Mouse (Mus musculus) embryonic facial prominence, embryonic 15.5 days (tissue): ENCODE measurements around the gene Kdf1. TPM values are rescaled to one million over a fixed set of nuclear protein-coding genes. Genes with fewer than 3 reads are reported as not detected.
"Not testable (repeated sequence)": the region's sequence is repeated elsewhere in the genome, so short reads cannot be mapped to it uniquely, and the experiment has no call there.

Experiments used
- ATAC-seq: fragments of 200-750 bp; cut with Nextera tagmentation; 2 replicates; pipeline ENCODE4 v1.8.0; 2017; ENCODE audit warnings: low read depth, moderate TSS enrichment; ENCODE audit not compliant: insufficient number of reproducible peaks, low FRiP score, low TSS enrichment
- H3K27ac ChIP-seq: fragments of 300-500 bp; sonication (generic); replicated peaks from 2 replicates; pipeline ENCODE4 v1.5.1; 2015; ENCODE audit warnings: mild to moderate bottlenecking, inconsistent platforms
- H3K27me3 ChIP-seq: fragments of 300-500 bp; sonication (generic); 2 replicates; pipeline ENCODE4 v1.6.1; 2015; ENCODE audit warnings: inconsistent platforms
- H3K36me3 ChIP-seq: fragments of 300-500 bp; sonication (generic); 2 replicates; pipeline ENCODE4 v1.6.1; 2015; ENCODE audit warnings: mild to moderate bottlenecking, inconsistent platforms
- H3K4me1 ChIP-seq: fragments of 300-500 bp; sonication (generic); 2 replicates; pipeline ENCODE4 v1.6.1; 2015; ENCODE audit warnings: inconsistent platforms
- H3K4me2 ChIP-seq: fragments of 300-500 bp; sonication (generic); replicated peaks from 2 replicates; pipeline ENCODE4 v1.6.1; 2015; ENCODE audit warnings: mild to moderate bottlenecking, inconsistent platforms
- H3K4me3 ChIP-seq: fragments of 300-500 bp; sonication (generic); replicated peaks from 2 replicates; pipeline ENCODE4 v1.5.1; 2015; ENCODE audit warnings: mild to moderate bottlenecking, inconsistent platforms
- H3K9ac ChIP-seq: fragments of 300-500 bp; sonication (generic); 2 replicates; pipeline ENCODE4 v1.6.1; 2015; ENCODE audit warnings: inconsistent platforms
- H3K9me3 ChIP-seq: fragments of 300-500 bp; sonication (generic); replicated peaks from 2 replicates; pipeline ENCODE4 v1.6.1; 2016; ENCODE audit warnings: inconsistent platforms
- WGBS: fragments of 180-500 bp; shearing (Covaris S2); methylation state at CpG from one replicate; pipeline ENCODE4 v1.1.7; 2015; 5-methylcytosine and 5-hydroxymethylcytosine counted together
- polyA plus RNA-seq: library from polyadenylated mRNA; unstranded; fragments of >200 nt; fragmentation: Nextera tagmentation; extraction: Ambion mirVana; gene quantifications from 2 replicates; pipeline ENCODE4 v1.2.1, GENCODE M21; 2015

Gene Kdf1
- polyA plus RNA-seq, 1 experiment from 2014 or later: 30.2 TPM

- Histone ChIP-seq H3K36me3 (no peaks in the 10 kb centered on the region), H3K27me3 (peaks cover 69% of the 10 kb centered on the region), H3K9me3 (no peaks in the 10 kb centered on the region), H3K27ac (no peak overlapping the region), H3K9ac (peak overlapping the region; percentile 36), H3K4me3 (peak overlapping the region; percentile 56), H3K4me2 (peak overlapping the region; percentile 99), H3K4me1 (peaks cover 28% of the 10 kb centered on the region)
- no peak for ATAC-seq
- under 1% methylated on average over 65 of the region's 70 CpGs for WGBS
Observed at GRCm38 (mm10) chr4:133497461-133498159, 21.2 kb upstream of the Kdf1 start.

GRCm38 (mm10) chr4:133498160-133498724 is 20.5 kb upstream of the Kdf1 start, which contains the start of gene Trnp1:
Gene Trnp1, minus strand, starts transcription at chr4:133498550.
- Histone ChIP-seq H3K27me3 (peaks cover 70% of the 10 kb centered on the region), H3K4me3 (peak within 1 kb of the TSS; percentile 56), H3K4me2 (peak within 1 kb of the TSS; percentile 99), H3K36me3 (no peaks in the 10 kb centered on the region), H3K27ac (no peak within 1 kb of the TSS), H3K9ac (peak within 1 kb of the TSS; percentile 36), H3K4me1 (peaks cover 28% of the 10 kb centered on the region), H3K9me3 (no peaks in the 10 kb centered on the region)
- 1% methylated on average over 37 of the region's 53 CpGs for WGBS
- peak; percentile 82 for ATAC-seq

- H3K4me3 ChIP-seq: no peak overlapping the region
- 49% methylated on average over 7 of the region's 7 CpGs for WGBS
- H3K9me3 ChIP-seq: no peaks in the 10 kb centered on the region
- peaks cover 21% of the 10 kb centered on the region for H3K4me1 ChIP-seq
- no peak overlapping the region for H3K9ac ChIP-seq
- H3K4me2 ChIP-seq: no peak overlapping the region
- H3K27ac ChIP-seq: no peak overlapping the region
- H3K36me3 ChIP-seq: no peaks in the 10 kb centered on the region
- H3K27me3 ChIP-seq: peaks cover 74% of the 10 kb centered on the region
- ATAC-seq: no peak
Observed at GRCm38 (mm10) chr4:133501514-133501913, 17.2 kb upstream of the Kdf1 start.

GRCm38 (mm10) chr4:133504300-133504699 is 14.5 kb upstream of the Kdf1 start:
- 39% methylated on average over 5 of the region's 5 CpGs for WGBS
- H3K27ac ChIP-seq: no peak overlapping the region

GRCm38 (mm10) chr4:133504755-133505485 is 13.8 kb upstream of the Kdf1 start:
- Histone ChIP-seq H3K27me3 (peaks cover 50% of the 10 kb centered on the region), H3K4me2 (no peak overlapping the region), H3K36me3 (no peaks in the 10 kb centered on the region), H3K27ac (no peak overlapping the region), H3K4me3 (no peak overlapping the region), H3K9me3 (no peaks in the 10 kb centered on the region), H3K4me1 (no peaks in the 10 kb centered on the region), H3K9ac (no peak overlapping the region)
- 58% methylated on average over 9 of the region's 9 CpGs for WGBS
- ATAC-seq: no peak

More at GRCm38 (mm10) chr4:133504300-133504699, 14.5 kb upstream of the Kdf1 start:
- H3K9me3 ChIP-seq: no peaks in the 10 kb centered on the region
- H3K4me2 ChIP-seq: no peak overlapping the region
- H3K4me3 ChIP-seq: no peak overlapping the region
- ATAC-seq: no peak
- H3K36me3 ChIP-seq: no peaks in the 10 kb centered on the region
- no peaks in the 10 kb centered on the region for H3K4me1 ChIP-seq
- no peak overlapping the region for H3K9ac ChIP-seq
- peaks cover 56% of the 10 kb centered on the region for H3K27me3 ChIP-seq

- H3K4me3 ChIP-seq: no peak overlapping the region
- H3K27ac ChIP-seq: no peak overlapping the region
- H3K4me1 ChIP-seq: no peaks in the 10 kb centered on the region
- WGBS: 78% methylated on average over 5 of the region's 5 CpGs
- peaks cover 35% of the 10 kb centered on the region for H3K27me3 ChIP-seq
- no peak overlapping the region for H3K4me2 ChIP-seq
- ATAC-seq: no peak
- H3K9me3 ChIP-seq: no peaks in the 10 kb centered on the region
- no peak overlapping the region for H3K9ac ChIP-seq
- no peaks in the 10 kb centered on the region for H3K36me3 ChIP-seq
Observed at GRCm38 (mm10) chr4:133506573-133506972, 12.2 kb upstream of the Kdf1 start.

GRCm38 (mm10) chr4:133508990-133509389 is 9.8 kb upstream of the Kdf1 start:
- 60% methylated on average over 7 of the region's 7 CpGs for WGBS
- no peak for ATAC-seq
- no peaks in the 10 kb centered on the region for H3K4me1 ChIP-seq

GRCm38 (mm10) chr4:133511050-133511449 is 7.7 kb upstream of the Kdf1 start:
- Histone ChIP-seq H3K36me3 (no peaks in the 10 kb centered on the region), H3K9me3 (no peaks in the 10 kb centered on the region), H3K4me2 (no peak overlapping the region), H3K27me3 (peaks cover 14% of the 10 kb centered on the region), H3K4me1 (no peaks in the 10 kb centered on the region), H3K27ac (no peak overlapping the region), H3K9ac (no peak overlapping the region), H3K4me3 (no peak overlapping the region)
- no peak for ATAC-seq
- WGBS: 66% methylated on average over 5 of the region's 5 CpGs

More at GRCm38 (mm10) chr4:133508990-133509389, 9.8 kb upstream of the Kdf1 start:
- H3K27me3 ChIP-seq: peaks cover 25% of the 10 kb centered on the region
- no peak overlapping the region for H3K27ac ChIP-seq
- no peaks in the 10 kb centered on the region for H3K9me3 ChIP-seq
- H3K9ac ChIP-seq: no peak overlapping the region
- H3K4me2 ChIP-seq: no peak overlapping the region
- H3K36me3 ChIP-seq: no peaks in the 10 kb centered on the region
- H3K4me3 ChIP-seq: no peak overlapping the region

- H3K4me1 ChIP-seq, H3K27me3 ChIP-seq, H3K9ac ChIP-seq, H3K27ac ChIP-seq, H3K4me2 ChIP-seq, H3K4me3 ChIP-seq, ATAC-seq, H3K36me3 ChIP-seq, H3K9me3 ChIP-seq: not testable (repeated sequence)
- WGBS: 40% methylated on average over 5 of the region's 5 CpGs
Observed at GRCm38 (mm10) chr4:133512511-133512910, 6.3 kb upstream of the Kdf1 start.

GRCm38 (mm10) chr4:133512972-133513371 is 5.8 kb upstream of the Kdf1 start:
- ATAC-seq: peak; percentile 51; the same call in 1 of the 2 replicates
- no peaks in the 10 kb centered on the region for H3K9me3 ChIP-seq
- no peak overlapping the region for H3K9ac ChIP-seq
- no peaks in the 10 kb centered on the region for H3K36me3 ChIP-seq
- H3K4me1 ChIP-seq: no peaks in the 10 kb centered on the region
- 13% methylated on average over 8 of the region's 8 CpGs for WGBS
- H3K4me2 ChIP-seq: no peak overlapping the region
- peaks cover 8% of the 10 kb centered on the region for H3K27me3 ChIP-seq
- no peak overlapping the region for H3K27ac ChIP-seq
- no peak overlapping the region for H3K4me3 ChIP-seq

- H3K27ac ChIP-seq: no peak overlapping the region
- H3K9ac ChIP-seq: peak overlapping the region; percentile 37
- no peaks in the 10 kb centered on the region for H3K36me3 ChIP-seq
- peaks cover 39% of the 10 kb centered on the region for H3K27me3 ChIP-seq
- 3% methylated on average over 25 of the region's 25 CpGs for WGBS
- H3K4me2 ChIP-seq: peak overlapping the region; percentile 54
- peaks cover 9% of the 10 kb centered on the region; the same call in 1 of the 2 replicates for H3K4me1 ChIP-seq
- H3K4me3 ChIP-seq: peak overlapping the region; percentile 53
- H3K9me3 ChIP-seq: no peaks in the 10 kb centered on the region
- ATAC-seq: 0 out of 2 replicates have a peak, but pooled peaks have one; percentile 37
Observed at GRCm38 (mm10) chr4:133519369-133519665, 554 bp downstream of the Kdf1 start.
